Mouse (Mus musculus) monocyte, adult 5-6 weeks (primary cell): ENCODE results near the gene Csmd2. TPM values are rescaled to one million over a fixed set of nuclear protein-coding genes. Genes with fewer than 3 reads are reported as not detected.
"Not testable (repeated sequence)": the region's sequence is repeated elsewhere in the genome, so short reads cannot be mapped to it uniquely, and the experiment has no call there.

Experiments used
- ATAC-seq: fragments of 153-309, 156-312 bp; replicated peaks from 2 replicates; pipeline ENCODE4 v1.8.0; 2017; ENCODE audit warnings: mild to moderate bottlenecking; ENCODE audit not compliant: low TSS enrichment, insufficient number of reproducible peaks, severe bottlenecking, poor library complexity, low FRiP score
- total RNA-seq: library from RNA; stranded (forward); fragments of 200-1000, 200-491, 200-594 nt; gene quantifications from 3 replicates; pipeline ENCODE4 v1.2.3, GENCODE M21; 2017

Gene Csmd2
- total RNA-seq, 1 experiment from 2014 or later, result not detected

DNA sequence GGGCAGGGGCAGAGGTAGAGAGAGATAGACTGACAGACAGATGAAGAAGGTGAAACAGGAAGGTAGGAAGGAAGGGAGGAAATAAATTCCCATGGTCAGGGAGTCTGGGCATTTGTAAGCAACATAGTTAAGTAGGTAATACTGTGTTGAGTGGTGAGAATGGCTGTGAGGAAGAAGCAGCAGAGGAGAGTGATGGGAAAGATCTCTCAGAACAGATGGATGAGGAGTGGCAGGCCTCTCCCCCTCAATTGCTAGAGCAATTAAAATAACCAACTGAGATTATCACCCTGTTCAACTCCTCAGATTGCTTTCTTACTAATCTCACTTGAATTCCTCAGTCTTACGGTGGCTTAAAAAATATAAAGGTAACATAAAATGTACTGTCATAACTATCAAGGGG is 40.6 kb downstream of the Csmd2 start:
- no peak for ATAC-seq

DNA sequence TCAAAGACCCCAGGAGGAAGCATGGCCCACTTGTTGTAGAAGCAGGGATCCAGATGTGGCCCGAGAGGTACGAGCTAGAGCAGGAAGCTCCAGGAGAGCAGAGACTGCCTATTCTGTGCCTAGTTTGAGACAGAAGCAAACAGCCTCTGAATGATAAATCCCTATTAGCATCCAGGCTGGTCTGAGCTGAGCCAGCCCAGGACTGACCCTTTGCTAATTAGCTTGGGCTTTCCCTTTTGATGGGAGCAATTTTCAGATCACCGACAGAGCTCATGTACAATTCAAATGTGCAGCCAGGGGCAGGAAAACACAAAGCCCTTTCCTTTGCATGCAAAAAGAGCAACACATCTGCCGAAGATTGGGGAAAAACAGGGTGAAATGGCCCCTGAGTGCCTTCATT is 54.2 kb downstream of the Csmd2 start:
- ATAC-seq, result no peak

DNA sequence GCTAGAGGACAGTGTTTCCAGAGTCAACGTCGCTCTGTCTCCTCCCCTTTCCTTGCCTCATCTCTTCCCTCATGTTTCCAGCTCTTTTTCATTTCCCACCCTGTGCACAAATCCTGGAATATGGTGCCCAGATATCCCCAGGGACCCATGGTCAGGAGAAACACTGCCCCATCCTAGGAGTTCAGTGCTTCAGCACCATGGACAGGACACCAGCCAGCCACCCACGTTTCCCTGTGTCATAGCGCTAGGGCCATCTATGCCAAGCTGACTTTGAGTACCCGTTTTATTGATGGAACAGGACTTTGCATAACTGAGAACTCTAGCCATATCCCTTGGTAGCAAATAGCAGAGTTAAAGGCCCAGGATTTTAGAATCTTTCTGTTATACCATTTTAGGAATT is 55.0 kb downstream of the Csmd2 start:
- ATAC-seq, result no peak

DNA sequence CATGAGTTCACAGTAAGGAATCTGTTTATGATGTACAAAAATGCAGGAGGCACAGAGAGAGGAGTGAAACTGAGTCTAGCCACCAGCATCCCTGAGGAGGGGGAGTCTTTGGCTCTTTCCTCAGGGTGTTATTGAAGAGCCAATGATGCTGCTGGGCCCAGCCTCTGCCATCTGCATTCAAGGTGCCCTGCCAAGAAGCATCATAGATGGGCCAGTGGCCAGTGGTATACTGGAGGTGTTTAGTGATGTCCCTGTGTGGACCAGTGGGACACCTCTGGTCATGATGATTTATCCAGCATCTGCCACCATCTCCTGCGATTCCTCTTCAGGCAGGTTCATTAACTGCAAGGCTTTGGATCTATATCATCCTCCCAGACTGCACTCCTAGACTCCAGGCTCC is 61.1 kb downstream of the Csmd2 start:
- ATAC-seq, result no peak

DNA sequence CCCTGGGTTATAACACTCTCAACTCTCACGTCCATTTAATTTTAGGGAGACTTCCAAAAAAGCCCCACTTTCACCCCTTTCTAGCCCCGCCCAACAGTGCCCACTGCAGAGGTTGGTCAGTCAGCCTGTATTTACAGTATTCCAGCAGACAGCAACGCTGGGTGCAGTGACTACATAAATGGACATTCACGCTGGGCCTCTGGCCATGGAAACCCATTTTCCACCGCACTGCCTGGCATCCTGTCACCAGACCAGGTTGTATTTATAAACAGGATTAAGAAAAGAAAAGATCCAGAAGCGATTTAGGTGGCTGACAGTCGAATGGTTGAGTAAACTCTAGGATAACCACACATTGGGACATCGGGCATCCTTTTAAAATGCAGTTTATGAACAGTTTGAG is 65.0 kb downstream of the Csmd2 start:
- ATAC-seq, result no peak

DNA sequence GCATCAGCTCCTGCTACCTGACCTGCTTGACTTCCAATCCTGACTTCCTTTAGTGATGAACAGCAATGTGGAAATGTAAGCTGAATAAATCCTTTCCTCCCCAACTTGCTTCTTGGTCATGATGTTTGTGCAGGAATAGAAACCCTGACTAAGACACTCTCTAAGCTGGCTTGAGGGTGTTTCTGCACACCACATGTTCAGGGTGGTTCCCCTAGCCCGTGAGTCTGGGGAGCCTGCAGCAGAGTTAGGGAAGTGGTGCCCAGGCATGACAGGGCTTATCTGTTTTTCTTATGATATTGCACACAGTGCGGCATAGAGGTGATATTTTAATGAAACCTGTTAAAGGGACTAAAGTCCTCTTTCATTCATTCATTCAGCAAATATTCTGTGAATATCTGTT is 73.6 kb downstream of the Csmd2 start:
- not testable (repeated sequence) for ATAC-seq

DNA sequence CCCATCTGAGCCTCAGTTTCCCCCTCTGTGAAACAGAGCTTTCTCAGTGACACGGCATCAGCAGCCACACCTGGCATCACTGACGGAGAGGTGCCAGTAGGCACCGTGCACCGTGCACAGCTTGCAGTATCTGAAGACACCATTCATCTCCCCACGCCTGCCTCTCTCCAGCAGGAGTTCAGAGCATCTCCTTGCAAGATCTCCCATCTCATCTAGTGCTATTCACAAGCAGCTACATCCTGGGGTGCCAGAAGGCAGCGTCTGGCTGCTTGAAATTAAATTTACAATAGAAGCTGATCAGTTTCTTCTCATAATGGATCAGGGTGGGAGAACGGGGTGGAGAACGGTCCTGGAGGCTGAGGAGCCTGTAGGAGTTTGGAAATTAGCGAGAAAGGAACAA is 79.5 kb downstream of the Csmd2 start:
- no peak for ATAC-seq

DNA sequence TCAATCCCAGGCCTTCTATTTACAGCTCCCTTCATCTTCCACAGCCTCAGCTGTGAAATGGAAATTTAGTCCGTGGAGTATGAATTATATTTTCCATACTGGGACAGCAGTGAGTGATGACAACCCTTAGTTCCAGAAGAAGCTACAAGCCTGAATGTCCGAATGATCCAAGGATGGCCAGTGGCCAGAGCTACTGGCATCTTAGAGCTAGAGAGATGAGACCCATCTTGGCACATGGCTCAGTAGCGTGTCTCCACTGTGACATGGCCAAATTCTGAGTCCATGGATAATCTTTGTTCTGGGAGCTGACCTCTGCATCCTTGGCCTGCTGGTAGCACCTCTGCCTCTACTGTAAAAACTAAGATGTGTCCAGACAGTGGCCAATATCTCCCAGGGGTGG is 96.8 kb downstream of the Csmd2 start:
- no peak for ATAC-seq

DNA sequence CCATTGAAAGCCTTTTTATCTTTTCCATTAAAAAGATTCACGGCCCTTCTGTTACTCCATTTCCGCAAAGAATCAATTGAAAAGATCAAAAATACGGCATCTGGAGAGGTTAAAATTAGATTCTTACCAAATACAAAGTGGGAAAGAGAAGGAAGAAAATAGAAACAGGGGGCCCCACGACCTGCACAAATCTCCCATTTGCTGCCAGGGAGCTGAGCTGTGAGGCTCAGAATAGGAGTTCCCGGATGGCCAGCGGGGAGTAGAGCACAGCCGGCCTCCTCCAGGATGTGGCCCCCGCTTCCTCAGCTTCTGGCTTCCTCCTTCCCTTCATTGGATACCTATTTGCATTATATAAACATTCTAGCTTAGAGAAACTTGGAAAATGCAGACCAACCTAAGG is 97.4 kb downstream of the Csmd2 start:
- ATAC-seq, result no peak

DNA sequence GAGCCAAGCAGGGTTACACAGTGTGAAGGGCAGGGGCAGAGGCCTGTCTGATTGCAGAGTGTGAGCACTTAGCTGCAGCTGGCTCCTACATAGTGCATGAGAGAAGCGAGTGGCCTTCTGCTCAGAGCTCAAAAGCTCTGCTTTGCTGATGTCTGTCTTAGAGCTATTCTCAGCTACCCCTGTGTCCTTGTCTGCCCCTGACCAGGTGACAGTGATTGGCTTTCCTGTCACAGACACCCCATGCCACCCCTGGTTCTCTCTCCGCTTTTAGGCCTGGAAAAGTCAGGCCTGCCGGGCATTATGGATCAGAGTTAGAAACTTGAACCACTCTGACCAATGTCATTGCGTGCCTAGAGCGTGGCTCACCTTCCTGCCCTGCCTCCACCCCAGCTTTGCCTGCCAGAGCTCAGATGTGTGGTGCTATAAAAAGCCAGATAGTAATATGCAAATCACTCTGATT is 99.5 kb downstream of the Csmd2 start:
- no peak for ATAC-seq

DNA sequence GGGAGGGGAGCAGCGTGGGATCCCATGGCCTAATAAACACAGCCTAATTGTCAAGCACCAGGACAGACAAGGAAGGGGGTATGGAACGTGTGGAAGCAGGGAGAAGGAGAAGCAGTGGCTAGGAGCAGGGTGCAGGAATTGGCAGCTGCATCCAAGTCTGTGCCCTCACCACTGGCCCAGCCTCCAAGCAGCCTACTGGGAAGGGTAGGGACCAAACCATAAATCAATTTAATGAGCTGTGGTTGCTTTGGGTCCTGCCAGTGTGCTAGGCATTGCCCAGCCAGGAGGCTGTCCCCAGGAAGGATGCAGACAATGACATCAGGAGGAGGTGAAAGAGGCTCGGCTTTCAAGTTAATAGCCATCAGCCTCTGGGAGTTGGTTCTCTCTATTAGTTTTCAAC is 100.0 kb downstream of the Csmd2 start:
- ATAC-seq, result no peak

DNA sequence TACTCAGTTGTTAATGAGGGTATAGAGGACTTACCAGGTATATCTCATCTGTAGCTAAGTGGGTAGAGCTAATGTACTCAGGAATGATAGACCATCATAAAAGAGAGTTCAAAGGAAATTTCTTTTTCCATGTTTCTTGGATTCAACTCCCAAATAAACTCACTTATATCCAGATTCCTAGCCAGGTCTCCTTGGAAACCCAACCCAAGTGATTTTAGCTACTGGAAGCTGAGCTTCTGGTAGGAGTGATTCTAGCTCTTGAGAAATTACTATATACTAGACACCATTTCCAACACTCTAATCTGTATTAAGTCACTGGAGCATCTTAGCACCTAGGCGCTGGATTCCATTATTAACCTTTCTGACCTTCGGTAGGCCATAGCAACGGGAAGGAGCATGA is 100.6 kb downstream of the Csmd2 start:
- no peak for ATAC-seq

DNA sequence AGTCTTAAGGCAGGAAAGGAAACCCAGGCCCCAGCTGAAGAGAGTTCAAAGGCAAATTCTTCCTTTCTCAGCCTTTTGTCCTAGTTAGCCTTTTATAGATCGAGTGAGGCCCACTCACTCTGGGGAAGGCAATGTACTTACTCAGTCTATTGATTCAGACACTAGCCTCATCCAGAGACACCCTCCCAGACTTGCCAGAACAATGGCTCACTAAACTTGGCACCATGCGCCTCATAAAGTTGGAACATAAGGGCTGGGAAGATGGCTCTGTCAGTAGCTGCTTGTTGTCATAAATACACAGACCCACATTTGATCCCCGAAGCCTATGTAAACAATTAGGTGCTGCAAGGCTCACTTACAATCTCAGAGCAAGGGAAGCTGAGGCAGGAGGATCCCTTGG is 104.3 kb downstream of the Csmd2 start:
- ATAC-seq, result no peak

DNA sequence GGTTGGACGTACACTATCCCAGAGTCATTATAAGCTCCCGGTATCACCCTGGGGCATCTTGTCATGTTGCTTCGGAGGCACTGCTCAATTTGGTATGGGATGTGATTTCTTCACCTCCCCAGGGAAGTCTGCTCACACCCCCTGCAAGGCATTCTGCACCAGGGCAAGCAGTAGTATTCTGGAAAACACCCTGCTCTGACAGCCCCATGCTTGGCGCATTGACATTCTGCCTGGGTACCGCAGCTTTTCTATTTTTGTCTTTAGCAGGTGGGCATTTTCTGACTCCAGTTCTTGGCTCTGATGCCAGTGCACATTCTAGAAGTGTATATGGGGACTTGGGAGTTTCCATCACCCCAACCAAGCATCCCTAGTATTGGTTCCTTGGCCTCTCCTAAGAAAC is 111.9 kb downstream of the Csmd2 start:
- no peak for ATAC-seq

DNA sequence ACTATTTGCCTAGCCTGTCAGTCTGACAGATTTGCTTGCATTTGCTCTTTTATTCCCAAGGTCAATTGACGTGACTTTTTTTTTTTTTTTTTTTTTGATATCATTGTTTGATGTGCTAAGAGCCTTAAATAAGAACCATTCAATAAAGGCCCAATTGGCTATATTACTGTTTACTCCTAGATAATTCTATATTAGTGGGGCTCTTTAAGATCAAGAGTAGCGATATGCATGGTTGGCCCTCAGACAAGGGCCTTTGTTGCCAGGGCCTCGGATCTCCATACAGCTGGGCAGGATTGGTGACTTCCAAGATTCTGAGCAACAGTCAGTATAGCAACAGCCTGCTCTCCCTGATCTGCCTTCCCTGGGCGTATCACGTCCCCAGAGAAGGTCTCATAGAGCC is 112.9 kb downstream of the Csmd2 start:
- ATAC-seq, result no peak

DNA sequence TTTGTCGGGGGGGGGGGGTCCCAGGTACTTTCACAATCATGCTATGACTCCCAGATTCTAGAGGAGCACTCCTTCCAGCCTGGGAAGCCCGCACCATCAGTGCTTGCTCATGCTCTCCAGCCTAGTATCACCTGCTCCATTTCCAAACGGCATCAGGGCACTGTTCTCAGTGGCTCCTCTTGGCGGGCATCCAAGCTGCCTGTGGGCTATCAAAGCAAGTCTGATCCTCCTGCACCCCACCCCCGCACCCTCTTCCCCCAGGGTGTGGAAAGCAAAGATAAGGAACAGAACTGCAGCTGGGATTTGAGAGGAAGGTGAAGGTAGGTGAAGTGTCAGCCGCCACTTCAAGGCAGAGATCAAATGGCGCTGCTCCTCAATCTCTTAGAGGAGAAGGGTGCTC is 128.7 kb downstream of the Csmd2 start:
- ATAC-seq, result no peak

DNA sequence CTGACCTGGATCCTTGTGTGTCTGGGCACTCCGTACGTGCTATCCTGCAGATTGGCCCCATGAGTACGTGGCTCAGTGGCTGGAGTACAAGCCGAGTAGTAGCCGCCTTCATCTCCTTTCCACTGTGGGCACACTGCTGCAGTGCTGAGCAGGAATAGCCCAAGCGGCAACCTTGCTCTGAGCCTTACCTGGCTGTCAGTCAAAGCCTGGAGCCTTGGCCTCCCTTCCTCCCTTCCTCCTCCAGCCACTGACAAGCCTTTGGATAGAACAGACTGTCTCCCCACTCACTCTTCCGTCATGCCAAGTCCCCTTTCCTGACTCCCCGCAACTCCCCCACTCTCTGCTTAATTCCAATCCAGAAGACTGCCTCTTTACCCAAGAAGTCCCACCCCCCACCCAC is 135.6 kb downstream of the Csmd2 start:
- ATAC-seq, result no peak

DNA sequence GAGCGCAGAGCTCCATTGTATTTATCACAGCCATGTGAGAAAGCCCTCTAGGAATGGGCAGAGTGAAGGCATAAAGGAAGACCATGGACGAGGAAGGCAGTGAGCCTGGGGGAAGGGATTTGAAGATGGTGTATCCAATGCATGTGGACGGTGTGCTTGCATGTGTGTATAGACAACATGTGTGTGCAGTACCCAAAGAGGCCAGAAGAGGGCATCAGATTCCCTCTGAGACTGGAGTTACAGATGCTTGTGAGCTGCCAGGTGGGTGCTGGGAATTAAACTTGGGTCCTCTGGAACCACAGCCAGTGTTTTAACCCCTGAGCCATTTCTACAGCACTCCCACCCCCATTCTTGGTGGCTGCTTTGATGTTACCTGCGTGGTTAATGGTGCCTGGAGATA is 137.1 kb downstream of the Csmd2 start:
- no peak for ATAC-seq

DNA sequence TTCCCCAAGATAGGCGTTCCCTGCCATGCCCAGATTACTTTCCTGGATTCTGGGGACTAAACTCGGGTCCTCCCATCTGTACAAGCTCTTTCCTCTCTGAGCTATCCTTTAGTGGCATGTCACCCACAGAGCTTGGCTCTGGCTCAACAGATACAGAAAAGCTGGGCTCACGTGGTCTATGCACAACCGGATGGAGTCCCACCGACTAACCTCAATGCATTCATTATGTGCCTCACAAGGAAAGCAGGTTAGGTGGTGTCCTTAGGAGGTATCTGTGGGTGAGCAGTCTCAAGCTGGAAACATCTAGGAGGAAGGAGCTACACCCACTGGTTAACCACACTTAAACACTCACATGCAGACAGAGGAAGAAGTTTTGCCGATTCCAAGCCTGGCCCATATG is 140.9 kb downstream of the Csmd2 start:
- ATAC-seq, result no peak

DNA sequence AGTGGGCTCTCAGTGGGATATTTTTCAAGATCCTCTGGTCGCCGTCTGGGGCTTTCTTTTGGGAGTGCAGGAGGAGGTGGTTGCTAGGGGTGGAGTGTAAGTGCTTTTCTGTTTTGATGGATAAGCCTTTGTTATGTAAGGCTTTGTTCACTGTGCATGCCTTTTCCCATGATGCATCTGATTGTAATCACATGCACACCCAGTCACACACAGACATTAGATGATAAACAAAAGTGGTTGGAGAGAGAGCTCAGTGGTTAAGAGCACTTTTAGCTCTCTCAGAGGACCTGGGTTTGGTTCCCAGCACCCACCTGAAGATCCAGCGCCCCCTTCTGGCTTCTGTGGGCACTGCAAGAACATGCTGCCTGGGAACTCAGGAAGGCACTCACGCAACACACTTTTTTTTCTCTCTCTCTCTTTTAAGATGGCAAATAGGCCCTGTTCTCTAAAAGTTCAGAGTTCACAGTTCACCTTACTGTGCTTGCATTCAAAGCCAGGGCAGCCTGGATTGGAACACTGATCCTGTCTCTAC is 143.0 kb downstream of the Csmd2 start:
- no peak for ATAC-seq

DNA sequence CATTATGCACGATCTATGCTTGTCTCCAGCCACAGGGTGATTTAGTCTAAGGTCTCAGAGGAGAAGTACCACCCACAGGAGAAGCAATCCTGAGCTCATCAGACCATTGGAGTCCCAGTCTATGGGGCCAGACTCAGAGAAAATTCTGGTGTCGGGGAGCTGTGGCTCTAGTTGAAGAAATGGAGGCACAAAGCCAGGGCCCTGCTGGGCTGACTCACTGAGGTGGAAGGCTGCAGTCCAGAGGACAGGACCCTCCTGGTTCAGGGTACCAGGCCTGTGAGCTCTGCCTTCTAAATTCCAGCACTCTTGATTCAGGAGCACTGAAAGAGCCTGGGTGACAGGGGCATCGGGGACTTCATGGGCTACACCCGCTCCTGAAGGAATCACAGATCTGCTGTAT is 144.0 kb downstream of the Csmd2 start:
- ATAC-seq, result no peak
